ENCODE assay signal across 7 mouse cellular contexts in the genomic region with DNA sequence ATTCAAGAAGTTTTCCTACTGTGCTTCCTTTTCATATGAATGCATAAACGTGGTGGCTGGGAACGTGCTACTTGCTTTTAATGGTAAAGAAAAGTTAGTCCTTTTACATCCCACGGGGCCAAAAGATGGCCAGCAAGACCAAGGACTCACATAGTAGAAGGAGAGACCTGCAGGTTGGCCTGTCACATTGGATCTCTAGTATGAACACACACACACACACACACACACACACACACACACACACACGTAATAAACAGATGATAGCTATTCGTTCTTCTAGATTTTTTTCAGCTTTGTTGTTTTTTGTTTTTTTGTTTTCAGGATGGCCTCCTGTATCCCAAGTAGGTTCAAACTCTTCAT. TPM values are rescaled to one million over a fixed set of nuclear protein-coding genes. Genes with fewer than 3 reads are reported as not detected.
DNase-seq lines count a peak whose midpoint lies in the region; ATAC-seq and TF ChIP-seq lines count a peak whose summit lies in the region.

No protein-coding gene starts in this region.

- H3K36me3 ChIP-seq in neural tube, embryonic 11.5 days (ENCODE audit: control insufficient read depth, insufficient read depth, low read length), result peaks cover 8% of the 10 kb centered on the region; the same call in 1 of the 2 replicates
- H3K36me3 ChIP-seq in forebrain, embryonic 12.5 days (replicated peaks), result peaks cover 41% of the 10 kb centered on the region
- H3K36me3 ChIP-seq in limb, embryonic 14.5 days (ENCODE audit: control insufficient read depth, insufficient read depth, low read length), result peaks cover 54% of the 10 kb centered on the region
- H3K36me3 ChIP-seq in stomach, embryonic 16.5 days (ENCODE audit: control insufficient read depth, insufficient read depth, low read length), result peaks cover 9% of the 10 kb centered on the region

- WGBS in neural tube, embryonic 11.5 days, result 52% methylated on average over 5 of the region's 5 CpGs
- 45% methylated on average over 5 of the region's 5 CpGs for WGBS in forebrain, embryonic 12.5 days
- WGBS in limb, embryonic 14.5 days, result 41% methylated on average over 5 of the region's 5 CpGs
- 42% methylated on average over 5 of the region's 5 CpGs for WGBS in stomach, embryonic 16.5 days

- H3K4me3 ChIP-seq in neural tube, embryonic 11.5 days (ENCODE audit: low read depth, low read length), result peak overlapping the region; percentile 79
- peak overlapping the region; percentile 88 for H3K4me3 ChIP-seq in forebrain, embryonic 12.5 days (replicated peaks)
- peak overlapping the region; percentile 88 for H3K4me3 ChIP-seq in limb, embryonic 14.5 days (replicated peaks; ENCODE audit: low read length)
- H3K4me3 ChIP-seq in stomach, embryonic 16.5 days (replicated peaks; ENCODE audit: low read length), result peak overlapping the region; percentile 89

- DNase-seq in neural tube, embryonic 11.5 days (ENCODE audit: low spot score), result no peak
- no peak for DNase-seq in neural tube, embryonic 10.5 days (ENCODE audit: extremely low spot score, low spot score)
- no peak for DNase-seq in limb, embryonic 14.5 days (ENCODE audit: low spot score)
- no peak for DNase-seq in urinary bladder, postnatal 36 days (ENCODE audit: low spot score in 2 of 2)
- no peak for DNase-seq in layer of hippocampus, adult 8-10 months (ENCODE audit: low spot score in 2 of 2)

- peak overlapping the region; percentile 70 for H3K4me2 ChIP-seq in neural tube, embryonic 11.5 days (ENCODE audit: low read depth)
- H3K4me2 ChIP-seq in forebrain, embryonic 12.5 days, result peak overlapping the region; percentile 70
- H3K4me2 ChIP-seq in limb, embryonic 14.5 days (replicated peaks; ENCODE audit: low read depth, low read length, severe bottlenecking), result peak overlapping the region; percentile 62
- H3K4me2 ChIP-seq in stomach, embryonic 16.5 days (ENCODE audit: low read depth, low read length), result peak overlapping the region; percentile 67

- H3K27ac ChIP-seq in neural tube, embryonic 11.5 days (ENCODE audit: low read depth, low read length), result no peak overlapping the region
- H3K27ac ChIP-seq in forebrain, embryonic 12.5 days, result peak overlapping the region; percentile 75; the same call in 1 of the 2 replicates
- H3K27ac ChIP-seq in limb, embryonic 14.5 days (replicated peaks; ENCODE audit: low read depth, low read length), result peak overlapping the region; percentile 6; the same call in 1 of the 2 replicates
- H3K27ac ChIP-seq in stomach, embryonic 16.5 days (ENCODE audit: low read length), result peak overlapping the region; percentile 70; the same call in 1 of the 2 replicates

- no peaks in the 10 kb centered on the region for H3K27me3 ChIP-seq in neural tube, embryonic 11.5 days (ENCODE audit: control insufficient read depth, insufficient read depth, low read length)
- no peaks in the 10 kb centered on the region for H3K27me3 ChIP-seq in forebrain, embryonic 12.5 days
- H3K27me3 ChIP-seq in limb, embryonic 14.5 days (ENCODE audit: control insufficient read depth, insufficient read depth, low read length), result no peaks in the 10 kb centered on the region
- H3K27me3 ChIP-seq in stomach, embryonic 16.5 days (ENCODE audit: control insufficient read depth, insufficient read depth, low read length), result no peaks in the 10 kb centered on the region

- no peak for TF ChIP-seq POLR2A in limb, embryonic 14.5 days (IDR thresholded peaks at IDR 0.05; ENCODE audit: borderline replicate concordance, extremely low read depth, insufficient read depth, insufficient read length)

- H3K9me3 ChIP-seq in neural tube, embryonic 11.5 days (ENCODE audit: control insufficient read depth, low read length), result no peaks in the 10 kb centered on the region
- H3K9me3 ChIP-seq in forebrain, embryonic 12.5 days, result no peaks in the 10 kb centered on the region
- no peaks in the 10 kb centered on the region for H3K9me3 ChIP-seq in limb, embryonic 14.5 days (ENCODE audit: control insufficient read depth, low read length)
- H3K9me3 ChIP-seq in stomach, embryonic 16.5 days (replicated peaks; ENCODE audit: control insufficient read depth, low read length), result no peaks in the 10 kb centered on the region

- peak overlapping the region; percentile 92 for H3K9ac ChIP-seq in neural tube, embryonic 11.5 days (ENCODE audit: low read length)
- peak overlapping the region; percentile 93 for H3K9ac ChIP-seq in forebrain, embryonic 12.5 days
- H3K9ac ChIP-seq in limb, embryonic 14.5 days (ENCODE audit: low read depth, low read length, severe bottlenecking), result peak overlapping the region; percentile 90; the same call in 1 of the 2 replicates
- peak overlapping the region; percentile 92 for H3K9ac ChIP-seq in stomach, embryonic 16.5 days (ENCODE audit: low read length)

- ATAC-seq in neural tube, embryonic 11.5 days (ENCODE audit: insufficient read depth, low FRiP score, low TSS enrichment), result peak; percentile 32; the same call in 1 of the 2 replicates
- ATAC-seq in forebrain, embryonic 12.5 days (ENCODE audit: low FRiP score), result peak; percentile 39
- no peak; the same call in 1 of the 2 replicates for ATAC-seq in limb, embryonic 14.5 days (ENCODE audit: low FRiP score, low read depth)
- ATAC-seq in stomach, embryonic 16.5 days (ENCODE audit: insufficient read depth, low FRiP score), result no peak

- peaks cover 2% of the 10 kb centered on the region; the same call in 1 of the 2 replicates for H3K4me1 ChIP-seq in neural tube, embryonic 11.5 days (ENCODE audit: control insufficient read depth, insufficient read depth, low read length)
- H3K4me1 ChIP-seq in forebrain, embryonic 12.5 days, result peaks cover 22% of the 10 kb centered on the region
- H3K4me1 ChIP-seq in limb, embryonic 14.5 days (ENCODE audit: control insufficient read depth, insufficient read depth, low read length), result peaks cover 12% of the 10 kb centered on the region; the same call in 1 of the 2 replicates
- H3K4me1 ChIP-seq in stomach, embryonic 16.5 days (ENCODE audit: control insufficient read depth, insufficient read depth, low read length), result peaks cover 11% of the 10 kb centered on the region; the same call in 1 of the 2 replicates

RNA-seq across cellular contexts. Expression of gene Vcpkmt, which starts 0.4 kb away (rescaled TPM):
- polyA plus RNA-seq in neural tube, embryonic 11.5 days (2014; fragmentation: Nextera tagmentation; extraction: Ambion mirVana), result 19.8 and 20.1 TPM in 2 replicates
- 24.1 and 29.1 TPM in 2 replicates for polyA plus RNA-seq in forebrain, embryonic 12.5 days (2016; fragmentation: Nextera tagmentation; extraction: Ambion mirVana)
- polyA plus RNA-seq in limb, embryonic 14.5 days (2012; rRNA removed), result 15.1 and 21.3 TPM in 2 replicates
- 28.2 and 29.3 TPM in 2 replicates for polyA plus RNA-seq in limb, embryonic 14.5 days (2014; fragmentation: Nextera tagmentation; extraction: Ambion mirVana)
- polyA plus RNA-seq in stomach, embryonic 16.5 days (2015; fragmentation: Nextera tagmentation; extraction: Ambion mirVana), result 24.2 and 26.2 TPM in 2 replicates
- total RNA-seq in layer of hippocampus, adult 8-10 months (2022), result 10 to 100 TPM; 19.9 to 22.4 (median 20.1) TPM

Comparison
In these comparisons a context has a peak if more than half of its experiments do, and no peak if none do; other contexts are left out.
1. ATAC-seq: peak in neural tube, embryonic 11.5 days (single experiment) and forebrain, embryonic 12.5 days (single experiment); none in limb, embryonic 14.5 days (single experiment) and stomach, embryonic 16.5 days (single experiment).
2. Peak in every context shown above with its lines, with median percentiles within 50 percentile points of each other: H3K4me2 ChIP-seq, H3K4me3 ChIP-seq and H3K9ac ChIP-seq.